Mouse (Mus musculus) frontal cortex, postnatal 36 days (tissue): ENCODE results near the gene Mia.

Experiments used
- DNase-seq, 2 experiments: peaks; one replicate each; pipeline ENCODE4 v3.0.0; 2022; ENCODE audit warnings: low spot score in 2 of 2

The Mia gene

GRCm38 (mm10) chr7:27185986-27186385 lies 5.0 kb upstream of the Mia start:
- DNase-seq: no peak

DNA sequence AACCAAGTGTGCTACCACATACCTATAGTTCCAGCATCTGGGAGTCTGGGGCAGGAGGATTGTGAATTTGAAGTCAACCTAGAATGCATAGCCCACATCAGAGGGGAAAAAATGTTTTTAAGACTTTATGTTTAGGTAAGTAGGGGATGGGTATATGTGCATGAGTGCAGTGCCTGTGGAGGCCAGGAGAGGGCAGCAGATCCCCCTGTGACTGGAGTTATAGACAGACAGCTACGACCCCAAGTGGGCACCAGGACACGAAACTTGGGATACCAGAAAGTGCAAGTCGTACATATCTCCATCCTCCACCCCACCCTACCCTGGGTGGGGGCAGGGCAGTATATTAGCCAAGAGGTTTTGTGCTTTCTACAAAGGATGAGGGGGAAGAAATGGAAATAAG lies 4.0 kb upstream of the Mia start:
- DNase-seq: no peak

GRCm38 (mm10) chr7:27182498-27182897 lies 1.5 kb upstream of the Mia start:
- no peak for DNase-seq

DNA sequence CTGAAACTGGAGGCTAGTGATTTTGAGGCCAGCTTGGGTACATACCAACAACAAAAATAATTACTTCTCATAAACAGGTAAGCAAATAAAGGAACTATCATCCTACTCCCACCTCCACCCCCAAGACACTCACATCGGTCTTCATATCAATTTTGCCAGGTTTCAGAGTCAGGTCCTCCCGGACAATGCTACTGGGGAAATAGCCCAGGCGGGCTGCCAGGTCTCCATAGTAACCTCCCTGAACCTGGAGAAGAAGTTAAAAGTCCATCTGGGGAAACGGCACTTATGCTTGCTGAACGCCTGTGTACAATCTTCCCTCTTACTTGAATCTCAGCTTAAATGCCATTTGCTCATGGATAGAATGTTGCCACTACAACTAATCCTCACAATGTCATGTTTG lies 921 bp downstream of the Mia start:
- no peak for DNase-seq

- DNase-seq: no peak
Observed at GRCm38 (mm10) chr7:27179217-27179918, 1.6 kb downstream of the Mia start.

DNA sequence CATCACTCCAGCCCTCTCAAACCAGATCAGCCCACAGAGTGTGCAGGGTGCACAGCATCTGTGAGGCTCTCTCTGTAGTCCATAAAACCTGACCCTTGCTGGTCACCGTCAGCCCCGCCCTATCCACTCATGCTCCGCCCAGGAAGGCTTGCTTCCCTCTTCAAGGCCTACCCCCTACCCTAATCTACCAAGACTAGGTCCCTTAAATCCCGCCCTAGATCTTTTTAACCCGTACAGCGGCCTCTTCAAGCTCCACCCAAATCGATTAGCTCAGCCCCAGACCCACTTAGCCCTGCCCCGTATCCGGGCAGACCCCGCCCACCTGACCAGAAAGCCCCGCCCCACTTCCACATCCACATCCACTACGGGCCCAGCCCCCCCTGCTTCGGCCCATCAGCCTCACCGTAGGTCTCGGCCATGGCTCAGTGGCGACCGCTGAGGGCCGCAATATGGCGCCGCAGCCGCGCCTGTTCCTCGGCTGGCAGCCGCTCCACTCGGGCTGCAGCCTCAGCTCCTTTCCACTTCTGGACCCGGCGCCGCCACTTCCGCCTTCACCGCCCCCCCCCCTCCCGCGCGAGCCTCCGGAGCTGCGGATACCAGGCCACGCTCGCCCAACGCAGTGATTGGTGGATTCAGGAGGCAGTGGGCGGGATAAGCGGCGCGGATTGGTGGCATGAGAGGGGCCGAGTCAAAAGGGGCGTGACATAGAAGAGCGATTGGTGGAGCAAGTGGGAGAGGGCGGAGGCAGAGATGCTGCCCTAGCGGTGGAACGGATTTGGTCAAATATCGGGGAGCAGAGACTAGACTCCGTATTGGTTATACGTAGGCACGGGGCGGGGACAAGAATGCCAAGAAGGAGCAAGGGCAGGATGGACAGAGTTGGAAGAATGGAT lies 2.4 kb downstream of the Mia start, which contains the start of gene Rab4b:
Gene Rab4b, minus strand, starts transcription at position 573 of the 893 bp plus-strand sequence.
- peak; percentile 99 for DNase-seq

DNA sequence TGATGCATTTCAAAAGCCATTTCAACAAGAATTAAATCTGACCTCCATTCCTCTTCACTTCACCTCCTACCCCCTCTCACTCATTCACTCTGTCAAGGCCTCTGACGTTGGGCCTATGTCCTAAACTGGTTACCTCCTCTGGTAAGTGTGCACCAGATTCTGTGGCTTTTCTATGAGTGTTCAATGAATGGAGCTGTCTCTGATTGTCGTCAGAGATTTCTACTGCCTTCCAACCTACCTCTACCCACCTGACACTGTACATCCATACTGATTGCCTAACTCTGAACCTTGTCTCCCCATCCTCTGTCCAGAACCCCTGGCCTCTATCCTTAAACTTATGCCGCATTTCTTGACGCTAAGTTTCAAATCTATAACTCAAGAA lies 3.0 kb downstream of the Mia start:
- no peak for DNase-seq

DNA sequence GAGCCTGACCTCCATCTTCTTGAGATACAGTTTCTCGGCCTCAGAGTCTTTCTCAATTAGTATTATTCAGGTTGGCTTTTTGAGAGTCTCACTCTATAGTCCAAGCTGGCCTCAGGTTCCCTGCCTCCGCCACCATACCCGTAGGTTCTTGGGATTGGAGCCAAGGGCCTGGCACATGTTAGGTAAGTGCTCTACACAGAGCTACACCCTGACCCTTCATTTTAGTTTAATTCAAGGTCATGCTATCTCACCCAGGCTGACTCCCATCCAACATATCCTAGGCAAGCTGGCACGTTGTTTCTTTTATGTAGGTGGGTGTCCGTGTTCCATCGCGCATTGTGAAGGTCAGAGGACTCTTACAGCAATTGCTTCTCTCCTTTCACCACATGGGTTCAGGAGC lies 6.1 kb downstream of the Mia start:
- DNase-seq: no peak

DNA sequence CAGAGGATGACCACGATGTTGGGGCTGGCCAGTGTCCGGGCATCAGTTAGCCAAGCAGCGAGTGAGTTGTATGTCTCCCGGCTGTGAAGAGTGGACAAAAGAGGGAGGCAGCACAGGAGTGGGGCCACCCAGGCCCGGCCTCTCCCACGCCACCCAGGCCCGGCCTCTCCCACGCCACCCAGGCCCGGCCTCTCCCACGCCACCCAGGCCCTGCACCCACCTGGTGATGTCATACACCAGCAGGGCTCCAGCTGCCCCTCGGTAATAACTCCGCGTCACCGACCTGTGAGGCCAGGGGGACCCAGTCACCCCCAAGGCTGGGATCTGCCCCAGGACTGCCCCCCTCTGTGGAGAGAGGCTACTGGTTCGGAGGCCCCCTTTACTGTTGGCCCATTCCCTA lies 6.5 kb downstream of the Mia start:
- DNase-seq: no peak

DNA sequence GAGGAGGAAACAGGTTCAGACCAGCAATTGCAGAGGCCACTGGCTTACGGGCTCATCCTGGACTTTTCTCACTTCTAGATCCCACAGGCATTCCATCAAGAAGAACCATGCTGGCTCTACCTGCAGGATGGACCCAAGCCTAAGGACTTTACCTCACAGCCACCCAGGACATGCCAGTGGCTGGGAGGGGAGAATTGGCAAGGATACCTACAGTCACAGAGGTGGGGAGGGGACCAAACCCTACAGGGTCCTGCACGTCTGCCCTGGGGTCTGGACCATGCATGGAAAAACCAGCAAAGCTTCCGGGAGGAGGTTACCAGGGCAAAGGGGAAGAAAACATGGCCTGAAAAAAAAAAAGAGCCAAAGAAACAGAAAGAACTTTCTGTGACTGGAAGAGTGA lies 10.0 kb downstream of the Mia start:
- no peak for DNase-seq

DNA sequence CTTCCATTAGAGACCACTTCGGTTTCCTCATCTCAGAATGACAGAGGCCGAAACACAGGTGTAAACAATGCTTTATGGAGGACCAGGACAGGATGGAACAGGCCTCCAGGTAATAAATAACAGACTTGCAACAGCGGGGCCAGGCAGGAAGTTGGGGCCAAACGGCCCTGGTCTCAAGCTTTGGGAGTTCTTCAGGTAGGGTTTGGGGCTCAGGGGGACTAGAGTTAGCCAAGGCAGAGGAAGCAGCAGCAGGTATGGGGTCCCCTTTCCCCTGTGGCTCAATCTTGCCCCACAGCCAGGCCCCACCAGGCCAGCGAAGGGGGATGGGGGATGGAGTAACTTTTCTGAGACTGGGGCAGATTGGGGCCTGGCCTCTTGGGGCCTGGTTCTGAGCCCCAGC lies 12.6 kb downstream of the Mia start:
- no peak for DNase-seq

GRCm38 (mm10) chr7:27167475-27168094 lies 13.4 kb downstream of the Mia start:
- DNase-seq: no peak

DNA sequence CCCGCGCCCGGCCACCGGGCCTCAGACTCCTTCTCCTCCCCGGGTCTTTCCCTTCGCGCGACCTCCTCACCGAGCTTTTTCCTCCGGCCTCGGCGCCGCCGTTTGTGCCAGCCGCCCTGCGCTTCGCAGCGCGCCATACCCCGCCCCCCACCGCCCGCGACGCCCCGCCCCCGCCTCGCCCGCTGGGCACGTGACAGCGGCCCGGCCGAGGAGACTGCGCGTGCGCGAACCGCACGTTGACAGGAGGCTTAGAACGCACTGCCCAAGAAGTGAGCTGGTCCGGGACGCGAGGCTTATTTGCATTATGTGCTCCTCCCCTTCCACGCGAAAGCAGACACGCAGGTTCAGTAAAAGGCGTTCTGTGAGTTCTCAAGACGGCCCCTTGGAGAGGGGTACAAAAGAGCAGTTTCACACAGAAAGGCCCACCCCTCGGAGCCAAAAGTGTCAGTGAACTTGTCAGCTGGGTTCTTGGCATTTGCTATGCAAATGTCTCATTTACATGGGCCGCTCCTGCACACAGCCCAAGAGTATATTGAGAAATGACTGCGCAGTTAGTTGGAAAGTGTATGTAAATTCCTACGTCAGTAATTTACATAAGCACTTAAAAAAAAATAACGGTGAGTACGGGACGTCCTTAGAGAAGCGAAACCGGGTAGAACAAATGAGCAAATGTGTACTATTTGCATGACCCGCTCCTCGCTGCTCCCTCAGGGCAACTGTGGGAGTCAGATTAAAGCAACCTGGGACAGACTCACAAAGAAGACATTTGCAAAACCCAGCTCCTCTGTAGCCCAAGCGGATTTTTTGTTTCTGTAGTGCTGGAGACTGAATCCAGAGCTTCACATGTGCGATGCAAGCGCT lies 14.1 kb downstream of the Mia start, which contains the start of gene Egln2:
Gene Egln2, minus strand, starts transcription at position 189 of the 861 bp plus-strand sequence.
- DNase-seq: peak; percentile 92 to 94

DNA sequence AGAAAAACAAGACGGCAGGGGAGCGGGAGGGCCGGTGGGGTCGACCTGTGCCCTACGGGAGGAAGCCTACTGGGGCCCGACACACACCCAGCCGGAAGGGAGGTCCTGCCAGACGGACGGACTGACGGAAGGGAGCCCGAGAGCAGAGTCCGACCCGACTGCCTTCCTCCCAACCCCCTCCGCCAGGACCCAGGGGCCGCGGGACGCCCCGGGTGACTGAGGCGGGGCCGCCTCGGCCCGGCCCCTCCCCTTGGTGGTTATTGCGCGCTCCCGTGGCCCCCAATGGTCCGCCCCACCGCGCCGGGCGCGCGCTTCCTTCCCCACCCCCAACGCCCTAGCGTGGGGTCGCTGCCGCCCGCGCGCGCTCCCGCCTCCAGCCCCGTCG lies 14.7 kb downstream of the Mia start:
- peak; percentile 59 to 67 for DNase-seq

DNA sequence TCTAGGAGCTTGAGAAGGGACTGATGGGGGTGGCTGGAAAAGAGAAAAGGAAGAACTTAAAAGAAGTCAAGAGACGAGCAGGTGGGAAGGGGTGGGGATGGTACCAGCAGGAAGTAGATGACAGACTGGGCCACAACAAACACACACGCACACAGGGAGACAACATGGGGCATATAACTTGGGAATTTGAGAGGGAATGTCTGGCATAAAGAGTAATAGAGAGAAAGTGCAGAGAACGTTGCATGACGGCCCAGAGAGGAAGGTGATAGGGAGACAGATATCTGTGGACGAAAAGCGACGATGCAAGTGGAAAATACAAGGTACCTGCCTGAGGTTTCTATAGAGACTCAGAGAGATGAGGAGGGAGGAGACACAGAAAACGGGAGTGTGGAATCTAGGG lies 15.3 kb downstream of the Mia start:
- no peak for DNase-seq

- DNase-seq: no peak
Observed at GRCm38 (mm10) chr7:27165007-27165655, 15.8 kb downstream of the Mia start.

DNA sequence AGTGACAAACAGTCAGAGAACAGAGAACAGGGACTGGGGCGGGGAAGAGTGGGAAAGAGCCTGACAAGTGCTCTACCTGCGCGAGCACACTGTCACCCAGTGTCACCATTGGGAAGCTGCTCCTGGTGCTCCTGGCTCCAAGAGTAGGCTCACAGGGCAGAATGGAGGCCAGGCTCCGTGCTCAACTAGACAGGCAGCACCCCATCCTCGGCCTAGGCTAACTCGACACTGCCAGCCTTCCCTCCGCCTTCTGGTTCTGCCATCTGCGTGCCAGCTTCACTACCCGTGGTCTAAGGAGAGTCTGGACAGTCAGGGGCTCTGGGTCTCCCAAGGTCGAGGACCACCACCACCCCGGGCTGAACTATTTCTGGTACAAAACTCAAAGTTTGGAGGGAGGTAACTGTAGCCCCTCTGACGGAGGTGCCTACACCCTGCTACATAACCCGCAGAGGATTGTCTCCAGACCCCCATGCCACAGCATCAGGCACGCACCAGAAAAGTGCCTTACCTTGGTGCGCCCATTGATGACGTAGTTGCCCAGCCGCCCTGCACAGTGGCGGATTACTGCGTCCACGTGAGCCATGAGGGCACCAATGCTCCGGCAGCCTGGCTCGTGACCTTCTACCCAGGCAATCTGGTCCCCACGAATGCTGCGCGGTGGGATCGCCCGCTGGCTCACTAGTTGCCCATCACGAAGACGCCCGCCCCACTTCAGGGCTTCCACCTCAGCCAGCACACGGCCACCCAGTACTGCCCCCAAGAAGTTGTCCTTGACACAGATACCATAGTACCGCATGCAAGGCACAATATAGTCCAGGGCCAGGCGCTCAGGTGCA lies 16.6 kb downstream of the Mia start:
- DNase-seq: no peak

- DNase-seq: no peak
Observed at GRCm38 (mm10) chr7:27163450-27163805, 17.5 kb downstream of the Mia start.

DNA sequence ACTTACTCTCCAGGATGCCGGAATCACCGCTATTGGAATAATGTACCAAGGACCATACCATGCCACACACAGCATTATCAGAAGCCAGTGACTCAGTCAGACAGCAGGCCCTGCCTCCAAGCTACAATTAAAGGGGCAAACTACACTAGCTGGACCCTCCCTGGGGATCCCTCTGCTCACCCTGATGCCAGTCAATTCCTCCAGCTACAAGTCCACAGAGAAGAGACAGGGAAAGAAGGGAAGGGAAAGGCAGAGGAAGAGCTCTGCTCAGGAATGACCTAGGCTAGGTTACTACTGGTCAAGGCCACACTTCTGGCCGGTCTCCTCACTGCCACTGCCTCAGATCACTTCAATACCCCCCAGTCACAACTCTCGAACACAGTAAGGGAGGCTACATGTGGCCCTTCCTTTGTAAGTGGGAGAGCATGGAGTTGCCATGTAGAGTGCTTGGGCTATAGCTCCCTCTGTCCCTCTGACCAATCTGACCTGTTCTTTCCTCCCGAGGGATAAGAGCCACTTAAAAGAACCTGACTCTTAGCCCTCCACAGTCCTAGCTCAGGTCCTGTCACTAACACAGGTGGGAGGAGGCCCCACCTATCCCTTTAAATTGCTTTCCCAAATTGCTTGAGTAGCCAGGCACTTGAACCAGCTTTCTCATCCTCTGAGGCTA lies 18.0 kb downstream of the Mia start:
- DNase-seq: no peak

- no peak for DNase-seq
Observed at GRCm38 (mm10) chr7:27161744-27162143, 19.2 kb downstream of the Mia start.
